Mouse (Mus musculus) intestine, postnatal 0 days (tissue): ENCODE measurements around the gene Ankrd55. TPM values are rescaled to one million over a fixed set of nuclear protein-coding genes. Genes with fewer than 3 reads are reported as not detected.

ENCODE experiments used
- ATAC-seq: fragments of 200-750 bp; cut with Nextera tagmentation; 2 replicates; pipeline ENCODE4 v1.8.0; 2017; ENCODE audit warnings: mild to moderate bottlenecking, moderate TSS enrichment, moderate library complexity
- H3K27ac ChIP-seq: fragments of 300-500 bp; sonication (generic); 2 replicates; pipeline ENCODE4 v1.5.1; 2014; ENCODE audit warnings: mild to moderate bottlenecking, low read depth, low read length, moderate library complexity
- H3K27me3 ChIP-seq: fragments of 300-500 bp; sonication (generic); replicated peaks from 2 replicates; pipeline ENCODE4 v1.6.1; 2014; ENCODE audit warnings: low read length, mixed read lengths; ENCODE audit not compliant: control insufficient read depth, insufficient read depth
- H3K36me3 ChIP-seq: fragments of 300-500 bp; sonication (generic); 2 replicates; pipeline ENCODE4 v1.6.1; 2014; ENCODE audit warnings: mild to moderate bottlenecking, moderate library complexity; ENCODE audit not compliant: control insufficient read depth, insufficient read depth
- H3K4me1 ChIP-seq: fragments of 300-500 bp; sonication (generic); replicated peaks from 2 replicates; pipeline ENCODE4 v1.6.1; 2014; ENCODE audit warnings: antibody characterized with exemption, low read length, mixed read lengths; ENCODE audit not compliant: control insufficient read depth, insufficient read depth
- H3K4me2 ChIP-seq: fragments of 300-500 bp; sonication (generic); replicated peaks from 2 replicates; pipeline ENCODE4 v1.6.1; 2014; ENCODE audit warnings: low read depth, mild to moderate bottlenecking, moderate library complexity
- H3K4me3 ChIP-seq: fragments of 300-500 bp; sonication (generic); 2 replicates; pipeline ENCODE4 v1.5.1; 2014; ENCODE audit warnings: low read depth, low read length
- H3K9ac ChIP-seq: fragments of 300-500 bp; sonication (generic); 2 replicates; pipeline ENCODE4 v1.6.1; 2014; ENCODE audit warnings: mild to moderate bottlenecking, low read depth, low read length
- H3K9me3 ChIP-seq: fragments of 300-500 bp; sonication (generic); 2 replicates; pipeline ENCODE4 v1.6.1; 2016; ENCODE audit warnings: mixed run types; ENCODE audit not compliant: control insufficient read depth
- CTCF ChIP-seq: sonication (generic); IDR thresholded peaks from 2 replicates; pipeline ENCODE4 v1.5.1; 2016; ENCODE audit warnings: low read depth, mild to moderate bottlenecking, control low read depth, antibody characterized with exemption, moderate library complexity
- WGBS: fragments of 180-500 bp; shearing (Covaris S2); extraction: QIAGEN DNeasy Blood & Tissue Kit; methylation state at CpG from one replicate; pipeline ENCODE4 v1.1.7; 2014; 5-methylcytosine and 5-hydroxymethylcytosine counted together
- polyA plus RNA-seq: library from polyadenylated mRNA; unstranded; fragments of >200 nt; fragmentation: Nextera tagmentation; extraction: Ambion mirVana; gene quantifications from 2 replicates; pipeline ENCODE4 v1.2.1, GENCODE M21; 2015

The Ankrd55 gene
- polyA plus RNA-seq, 1 experiment from 2014 or later: 0.47 TPM

DNA sequence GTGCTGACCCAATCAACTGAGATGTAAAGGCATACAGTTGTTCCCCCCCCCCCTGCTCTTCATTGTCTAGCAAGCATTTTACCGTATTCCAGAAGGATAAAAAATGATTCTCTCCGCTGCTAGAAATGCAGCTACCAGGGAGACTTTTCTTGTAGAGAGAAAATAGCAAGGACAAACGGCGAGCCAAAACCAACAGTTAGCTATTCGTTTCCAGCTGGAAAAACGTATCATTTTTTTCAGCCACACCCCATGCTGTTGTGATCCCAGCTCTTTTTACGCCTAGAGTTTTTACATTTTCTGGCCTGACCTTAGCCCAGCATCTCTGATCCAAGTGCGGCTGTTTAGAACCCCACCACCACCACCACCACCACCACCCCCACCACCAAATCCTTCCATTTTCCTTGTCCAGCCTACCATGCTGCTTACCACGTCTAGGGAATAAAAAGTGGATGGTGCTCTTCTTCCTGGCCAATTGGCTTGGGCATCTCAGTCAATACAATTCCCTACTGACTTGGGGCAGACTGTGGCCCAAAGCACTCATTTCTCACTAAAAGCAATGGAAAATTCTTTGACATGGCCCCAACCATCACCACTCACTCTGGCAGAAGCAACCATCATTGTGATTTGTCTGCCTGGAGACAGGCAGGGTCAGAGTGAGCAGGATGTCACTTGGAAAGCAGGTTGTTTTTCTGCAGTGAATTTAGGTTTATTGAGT lies 119.7 kb downstream of the Ankrd55 start:
- no peaks in the 10 kb centered on the region for H3K9me3 ChIP-seq
- H3K36me3 ChIP-seq: no peaks in the 10 kb centered on the region
- no peak overlapping the region for H3K27ac ChIP-seq
- H3K4me3 ChIP-seq: no peak overlapping the region
- TF ChIP-seq CTCF: no peak
- ATAC-seq: no peak
- H3K4me1 ChIP-seq: no peaks in the 10 kb centered on the region
- no peak overlapping the region for H3K9ac ChIP-seq
- WGBS: 87% methylated on average over 9 of the region's 9 CpGs
- H3K4me2 ChIP-seq: no peak overlapping the region
- no peaks in the 10 kb centered on the region for H3K27me3 ChIP-seq

- H3K4me3 ChIP-seq: no peak overlapping the region
Measured at GRCm38 (mm10) chr13:112408701-112409100, 120.5 kb downstream of the Ankrd55 start.

DNA sequence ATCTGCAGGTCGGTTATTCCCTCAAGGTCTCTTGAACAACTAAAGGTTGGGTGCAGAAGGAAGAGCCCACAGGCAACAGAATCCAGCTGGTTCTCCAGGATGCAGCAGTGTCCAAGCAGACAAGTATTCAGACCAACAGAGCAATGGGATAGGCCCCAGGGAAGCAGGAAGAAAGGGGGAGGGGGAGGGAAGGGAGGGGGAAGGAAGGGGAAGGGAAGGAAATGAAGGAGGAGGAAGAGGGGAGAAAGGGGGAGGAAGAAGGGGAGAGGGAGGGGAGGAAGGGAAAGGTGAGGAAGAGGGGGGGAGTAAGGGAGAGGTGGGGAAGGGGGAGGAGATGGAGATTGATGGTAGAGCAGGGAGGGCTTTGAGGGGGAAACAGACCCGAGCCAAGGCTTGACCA lies 121.1 kb downstream of the Ankrd55 start:
- Histone ChIP-seq H3K27me3 (no peaks in the 10 kb centered on the region), H3K9me3 (no peaks in the 10 kb centered on the region), H3K9ac (no peak overlapping the region), H3K4me3 (no peak overlapping the region), H3K36me3 (no peaks in the 10 kb centered on the region), H3K4me1 (no peaks in the 10 kb centered on the region), H3K27ac (no peak overlapping the region), H3K4me2 (no peak overlapping the region)
- TF ChIP-seq CTCF: no peak
- 77% methylated on average over 2 of the region's 2 CpGs for WGBS
- ATAC-seq: no peak

More at GRCm38 (mm10) chr13:112408701-112409100, 120.5 kb downstream of the Ankrd55 start:
- Histone ChIP-seq H3K27me3 (no peaks in the 10 kb centered on the region), H3K4me1 (no peaks in the 10 kb centered on the region), H3K4me2 (no peak overlapping the region), H3K36me3 (no peaks in the 10 kb centered on the region), H3K27ac (no peak overlapping the region), H3K9ac (no peak overlapping the region), H3K9me3 (no peaks in the 10 kb centered on the region)
- TF ChIP-seq CTCF: no peak
- 82% methylated on average over 4 of the region's 4 CpGs for WGBS
- no peak for ATAC-seq

DNA sequence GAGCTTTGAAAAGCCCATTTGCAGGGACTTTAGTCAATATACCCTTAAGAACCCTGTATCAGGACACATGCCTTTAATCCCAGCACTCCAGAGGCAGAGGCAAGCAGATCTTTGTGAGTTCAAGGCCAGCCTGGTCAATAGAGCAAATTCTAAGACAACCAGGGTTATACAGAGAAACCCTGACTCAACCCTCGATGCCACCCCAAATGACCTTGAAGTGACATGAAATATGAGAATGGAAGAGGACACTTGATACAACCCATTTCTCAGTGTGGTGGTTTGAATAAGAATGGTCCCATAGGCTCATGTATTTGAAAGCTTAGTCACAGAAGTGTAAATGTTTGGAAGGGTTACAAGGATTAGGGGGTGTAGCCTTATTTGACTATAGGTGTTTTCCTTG lies 121.6 kb downstream of the Ankrd55 start:
- Histone ChIP-seq H3K4me2 (no peak overlapping the region), H3K27ac (no peak overlapping the region), H3K4me1 (no peaks in the 10 kb centered on the region), H3K36me3 (no peaks in the 10 kb centered on the region), H3K9me3 (no peaks in the 10 kb centered on the region), H3K4me3 (no peak overlapping the region), H3K27me3 (no peaks in the 10 kb centered on the region), H3K9ac (no peak overlapping the region)
- TF ChIP-seq CTCF: no peak
- ATAC-seq: no peak
- WGBS: 94% methylated on average over 1 of the region's 1 CpGs

- H3K4me2 ChIP-seq: no peak overlapping the region
- H3K27me3 ChIP-seq: no peaks in the 10 kb centered on the region
- no peak overlapping the region for H3K27ac ChIP-seq
Measured at GRCm38 (mm10) chr13:112410461-112410860, 122.2 kb downstream of the Ankrd55 start.

GRCm38 (mm10) chr13:112411216-112411822 lies 123.1 kb downstream of the Ankrd55 start:
- Histone ChIP-seq H3K27me3 (no peaks in the 10 kb centered on the region), H3K4me1 (no peaks in the 10 kb centered on the region), H3K27ac (no peak overlapping the region), H3K9ac (no peak overlapping the region), H3K4me2 (no peak overlapping the region), H3K4me3 (no peak overlapping the region), H3K36me3 (no peaks in the 10 kb centered on the region), H3K9me3 (no peaks in the 10 kb centered on the region)
- no peak for TF ChIP-seq CTCF
- 47% methylated on average over 5 of the region's 5 CpGs for WGBS
- no peak for ATAC-seq

More at GRCm38 (mm10) chr13:112410461-112410860, 122.2 kb downstream of the Ankrd55 start:
- Histone ChIP-seq H3K36me3 (no peaks in the 10 kb centered on the region), H3K9me3 (no peaks in the 10 kb centered on the region), H3K4me1 (no peaks in the 10 kb centered on the region), H3K4me3 (no peak overlapping the region), H3K9ac (no peak overlapping the region)
- WGBS: 92% methylated on average over 4 of the region's 4 CpGs
- no peak for TF ChIP-seq CTCF
- no peak for ATAC-seq
